Mouse (Mus musculus): ENCODE measurements around the gene Foxk1. TPM values are rescaled to one million over a fixed set of nuclear protein-coding genes. Genes with fewer than 3 reads are reported as not detected.

Foxk1 gene
- total RNA-seq, 2 experiments from 2014 or later = 2.0 to 3.7 TPM

GRCm38 (mm10) chr5:142505695-142506423 is 104.6 kb downstream of the Foxk1 start:
- no peak for ATAC-seq (replicated peaks; ENCODE audit: low FRiP score, poor library complexity, severe bottlenecking)

GRCm38 (mm10) chr5:142509141-142510060 is 108.1 kb downstream of the Foxk1 start:
- no peak for ATAC-seq (replicated peaks; ENCODE audit: low FRiP score, poor library complexity, severe bottlenecking)

GRCm38 (mm10) chr5:142510061-142510414 is 108.7 kb downstream of the Foxk1 start:
- ATAC-seq (replicated peaks; ENCODE audit: low FRiP score, poor library complexity, severe bottlenecking) = no peak

Other genes with a start within 250 kb of the Foxk1 start
- 4.2 and 4.8 TPM in 2 replicates for gene Ap5z1, start 62.4 kb downstream of the Foxk1 start, total RNA-seq (2015; ENCODE audit: low replicate concordance)
- gene Ap5z1, start 62.4 kb downstream of the Foxk1 start, total RNA-seq (2017; ENCODE audit: low replicate concordance) = 3.3 and 3.7 TPM in 2 replicates
- gene Papolb, start 128.6 kb downstream of the Foxk1 start, total RNA-seq (2015; ENCODE audit: low replicate concordance) = not detected in 2 replicates
- not detected in 2 replicates for gene Papolb, start 128.6 kb downstream of the Foxk1 start, total RNA-seq (2017; ENCODE audit: low replicate concordance)
- not detected in 2 replicates for gene Radil, start 149.6 kb downstream of the Foxk1 start, total RNA-seq (2015; ENCODE audit: low replicate concordance)
- not detected in 2 replicates for gene Radil, start 149.6 kb downstream of the Foxk1 start, total RNA-seq (2017; ENCODE audit: low replicate concordance)
- gene Mmd2, start 207.3 kb downstream of the Foxk1 start, total RNA-seq (2015; ENCODE audit: low replicate concordance) = not detected in 2 replicates
- gene Mmd2, start 207.3 kb downstream of the Foxk1 start, total RNA-seq (2017; ENCODE audit: low replicate concordance) = not detected in 2 replicates
- 50.6 and 60.9 TPM in 2 replicates for gene Wipi2, start 226.2 kb downstream of the Foxk1 start, total RNA-seq (2015; ENCODE audit: low replicate concordance)
- gene Wipi2, start 226.2 kb downstream of the Foxk1 start, total RNA-seq (2017; ENCODE audit: low replicate concordance) = 115 and 134 TPM in 2 replicates